Mouse (Mus musculus) brain, embryonic 14.5 days (tissue): Measurements from ENCODE around the gene Zyg11a.

Source experiments
- CTCF ChIP-seq: fragments of 200-500 bp; IDR thresholded peaks from 2 replicates; pipeline ENCODE4 v1.5.1; 2012; ENCODE audit warnings: inconsistent platforms, mild to moderate bottlenecking, moderate library complexity, borderline replicate concordance; ENCODE audit not compliant: insufficient read depth, insufficient read length; ENCODE audit errors: extremely low read depth
- POLR2A ChIP-seq: fragments of 200-500 bp; IDR thresholded peaks from 2 replicates; pipeline ENCODE4 v1.6.1; 2012; ENCODE audit warnings: mild to moderate bottlenecking, inconsistent platforms, borderline replicate concordance; ENCODE audit not compliant: poor library complexity, insufficient read depth, insufficient read length, severe bottlenecking; ENCODE audit errors: extremely low read depth

- TF ChIP-seq POLR2A = no peak
- TF ChIP-seq CTCF = no peak
Observed at GRCm38 (mm10) chr4:108217332-108218179, at the start of gene Zyg11a.
